Mouse (Mus musculus): ENCODE data around the gene Anxa1. TPM values are rescaled to one million over a fixed set of nuclear protein-coding genes. Genes with fewer than 3 reads are reported as not detected.

Gene Anxa1
- polyA plus RNA-seq, 1 experiment from 2014 or later = 654 TPM

DNA sequence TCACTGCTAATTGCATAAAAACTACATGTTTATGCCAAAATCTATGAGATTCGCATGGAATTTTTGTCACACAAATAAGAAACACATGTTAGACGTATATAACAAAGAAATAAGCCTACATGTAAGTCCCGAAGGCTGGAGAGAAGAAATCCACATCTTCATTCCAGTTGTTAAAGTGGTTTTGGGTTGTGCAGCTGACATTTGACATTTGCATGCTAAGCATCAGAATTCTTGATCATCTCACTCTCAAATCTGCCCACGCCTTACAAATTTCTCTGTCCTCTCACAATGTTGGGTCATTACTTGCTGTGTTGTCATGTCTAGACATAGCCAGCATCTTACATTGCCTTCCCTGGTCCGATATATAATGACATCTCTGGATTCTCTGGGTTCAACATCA, 24.2 kb downstream of the Anxa1 start:
- 74% methylated on average over 5 of the region's 5 CpGs for WGBS
- H3K9me3 ChIP-seq = no peaks in the 10 kb centered on the region
- no peaks in the 10 kb centered on the region for H3K27me3 ChIP-seq (replicated peaks)
- no peak overlapping the region for H3K4me2 ChIP-seq
- ATAC-seq (ENCODE audit: insufficient read depth, low FRiP score, low read depth) = no peak
- H3K4me3 ChIP-seq (replicated peaks) = no peak overlapping the region
- H3K4me1 ChIP-seq = no peaks in the 10 kb centered on the region
- no peak overlapping the region for H3K27ac ChIP-seq
- no peak overlapping the region for H3K9ac ChIP-seq
- H3K36me3 ChIP-seq = no peaks in the 10 kb centered on the region

DNA sequence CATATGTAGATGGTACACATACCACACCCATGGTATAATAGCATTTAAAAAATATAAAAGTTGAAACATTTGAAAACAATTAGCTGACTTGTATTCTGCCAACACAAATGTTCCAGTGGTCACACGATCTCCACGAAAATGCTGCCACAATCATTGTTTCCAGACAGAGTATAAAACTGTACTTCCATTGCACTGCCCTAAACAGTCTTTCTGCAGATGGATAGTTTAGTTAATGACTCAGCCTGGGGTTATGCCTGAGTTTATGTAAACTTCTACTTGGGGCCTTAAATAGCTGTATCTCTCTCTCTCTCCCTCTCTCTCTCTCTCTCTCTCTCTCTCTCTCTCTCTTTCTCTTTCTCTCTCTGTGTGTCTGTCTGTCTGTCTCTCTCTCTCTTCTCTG, 24.7 kb downstream of the Anxa1 start:
- ATAC-seq (ENCODE audit: insufficient read depth, low FRiP score, low read depth) = no peak
- no peak overlapping the region for H3K4me2 ChIP-seq
- no peaks in the 10 kb centered on the region for H3K9me3 ChIP-seq
- 51% methylated on average over 2 of the region's 2 CpGs for WGBS
- no peak overlapping the region for H3K4me3 ChIP-seq (replicated peaks)
- no peaks in the 10 kb centered on the region for H3K27me3 ChIP-seq (replicated peaks)
- H3K4me1 ChIP-seq = no peaks in the 10 kb centered on the region
- no peaks in the 10 kb centered on the region for H3K36me3 ChIP-seq
- no peak overlapping the region for H3K27ac ChIP-seq
- H3K9ac ChIP-seq = no peak overlapping the region

DNA sequence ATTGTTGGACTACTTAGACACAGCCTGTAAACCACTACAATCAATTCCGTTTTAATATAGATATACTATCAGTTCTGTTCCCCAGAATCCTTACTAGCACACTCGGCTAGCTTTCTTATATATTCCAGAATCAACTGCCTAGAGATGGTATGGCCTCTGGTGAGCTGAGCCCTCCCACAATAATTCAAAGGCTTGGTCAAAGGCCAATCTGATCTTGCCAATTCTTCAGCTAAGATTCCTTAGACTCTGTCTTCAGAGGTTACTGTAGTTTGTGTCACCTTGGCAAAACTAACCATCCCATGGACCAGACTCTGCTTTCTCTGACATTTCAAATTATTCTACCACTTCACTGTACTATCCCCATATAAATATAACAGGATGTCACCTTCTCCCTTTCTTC, 25.4 kb downstream of the Anxa1 start:
- Histone ChIP-seq H3K4me1 (no peaks in the 10 kb centered on the region), H3K9me3 (no peaks in the 10 kb centered on the region), H3K36me3 (no peaks in the 10 kb centered on the region), H3K4me2 (no peak overlapping the region), H3K27me3 (replicated peaks) (no peaks in the 10 kb centered on the region), H3K27ac (no peak overlapping the region), H3K4me3 (replicated peaks) (no peak overlapping the region), H3K9ac (no peak overlapping the region)
- 85% methylated on average over 2 of the region's 2 CpGs for WGBS
- ATAC-seq (ENCODE audit: insufficient read depth, low FRiP score, low read depth) = no peak

DNA sequence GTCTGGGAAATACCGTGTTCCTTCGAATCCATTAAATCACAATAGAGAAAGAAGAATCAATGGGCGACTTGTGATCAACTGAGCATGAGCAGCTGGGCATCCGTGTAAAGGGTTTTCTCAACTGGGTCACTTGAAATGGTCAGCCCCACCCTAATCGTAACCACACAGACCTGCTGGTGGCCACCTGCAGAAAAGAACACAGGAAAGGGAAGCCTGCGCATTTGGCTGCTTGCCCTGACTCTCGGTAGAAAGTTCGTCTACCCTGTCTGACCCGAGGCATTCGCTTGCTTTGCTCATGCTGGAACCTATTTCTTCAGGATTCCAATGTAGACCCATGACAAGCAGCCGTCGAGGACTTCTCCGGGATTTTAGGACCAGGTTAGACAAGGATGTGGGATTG, 25.8 kb downstream of the Anxa1 start:
- 89% methylated on average over 13 of the region's 13 CpGs for WGBS
- H3K9ac ChIP-seq = no peak overlapping the region
- no peaks in the 10 kb centered on the region for H3K9me3 ChIP-seq
- H3K4me3 ChIP-seq (replicated peaks) = no peak overlapping the region
- no peak overlapping the region for H3K27ac ChIP-seq
- no peak overlapping the region for H3K4me2 ChIP-seq
- no peak for ATAC-seq (ENCODE audit: insufficient read depth, low FRiP score, low read depth)
- H3K36me3 ChIP-seq = no peaks in the 10 kb centered on the region
- no peaks in the 10 kb centered on the region for H3K27me3 ChIP-seq (replicated peaks)
- no peaks in the 10 kb centered on the region for H3K4me1 ChIP-seq

DNA sequence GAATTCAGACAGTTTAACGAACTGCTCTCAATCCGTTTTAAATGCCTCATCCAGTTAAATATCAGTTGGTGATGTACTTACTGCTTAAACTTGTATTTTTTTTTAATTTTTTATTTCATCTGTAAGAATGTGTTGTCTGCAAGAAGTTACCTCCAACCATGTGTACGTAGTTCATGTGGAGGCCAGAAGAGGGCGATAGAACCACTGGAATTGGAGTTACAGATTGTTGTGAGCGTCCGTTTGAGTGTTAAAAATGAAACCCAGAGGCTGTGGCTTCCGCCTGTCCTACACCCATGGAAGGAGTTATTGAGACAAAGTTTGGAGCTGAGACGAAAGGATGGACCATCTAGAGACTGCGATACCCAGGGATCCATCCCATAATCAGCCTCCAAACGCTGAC, 27.5 kb downstream of the Anxa1 start:
- WGBS = 75% methylated on average over 10 of the region's 10 CpGs
- no peaks in the 10 kb centered on the region for H3K4me1 ChIP-seq
- no peak overlapping the region for H3K9ac ChIP-seq
- H3K27me3 ChIP-seq (replicated peaks) = no peaks in the 10 kb centered on the region
- H3K4me3 ChIP-seq (replicated peaks) = no peak overlapping the region
- H3K27ac ChIP-seq = no peak overlapping the region
- H3K4me2 ChIP-seq = no peak overlapping the region
- no peak for ATAC-seq (ENCODE audit: insufficient read depth, low FRiP score, low read depth)
- no peaks in the 10 kb centered on the region for H3K36me3 ChIP-seq
- H3K9me3 ChIP-seq = no peaks in the 10 kb centered on the region

DNA sequence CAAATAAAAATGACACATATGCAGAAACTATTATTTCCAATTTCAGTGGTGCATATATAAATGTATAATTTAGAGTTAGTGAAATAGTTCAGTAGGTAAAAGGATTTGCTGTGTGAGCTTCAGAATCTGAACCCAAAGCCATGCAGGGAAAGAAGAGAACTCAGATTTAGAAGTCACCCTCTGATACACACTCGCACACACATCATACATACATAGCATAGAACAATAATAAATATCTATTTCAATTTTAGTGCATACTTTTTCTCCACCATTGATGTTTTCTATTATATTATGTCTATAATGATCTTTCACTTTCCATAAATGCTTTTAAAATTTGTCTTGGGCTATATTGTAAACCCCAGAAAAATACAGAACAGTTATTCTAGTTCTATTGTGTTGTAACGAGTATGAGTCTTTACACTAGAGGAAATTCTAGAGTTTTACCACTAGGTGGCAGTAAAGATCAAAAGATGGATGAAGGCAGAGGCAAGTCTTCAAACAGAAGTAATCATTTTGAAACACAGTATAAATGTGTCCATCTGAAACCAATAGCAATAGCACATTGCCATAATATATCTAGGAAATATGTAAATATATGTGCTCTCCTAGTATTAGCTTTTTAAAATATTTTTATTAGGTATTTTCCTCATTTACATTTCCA, 28.7 kb downstream of the Anxa1 start:
- 46% methylated on average over 2 of the region's 2 CpGs for WGBS
- H3K4me1 ChIP-seq = no peaks in the 10 kb centered on the region
- no peaks in the 10 kb centered on the region for H3K27me3 ChIP-seq (replicated peaks)
- ATAC-seq (ENCODE audit: insufficient read depth, low FRiP score, low read depth) = no peak
- H3K9me3 ChIP-seq = no peaks in the 10 kb centered on the region
- no peaks in the 10 kb centered on the region for H3K36me3 ChIP-seq
- no peak overlapping the region for H3K4me2 ChIP-seq
- H3K4me3 ChIP-seq (replicated peaks) = no peak overlapping the region
- H3K27ac ChIP-seq = no peak overlapping the region
- H3K9ac ChIP-seq = no peak overlapping the region

DNA sequence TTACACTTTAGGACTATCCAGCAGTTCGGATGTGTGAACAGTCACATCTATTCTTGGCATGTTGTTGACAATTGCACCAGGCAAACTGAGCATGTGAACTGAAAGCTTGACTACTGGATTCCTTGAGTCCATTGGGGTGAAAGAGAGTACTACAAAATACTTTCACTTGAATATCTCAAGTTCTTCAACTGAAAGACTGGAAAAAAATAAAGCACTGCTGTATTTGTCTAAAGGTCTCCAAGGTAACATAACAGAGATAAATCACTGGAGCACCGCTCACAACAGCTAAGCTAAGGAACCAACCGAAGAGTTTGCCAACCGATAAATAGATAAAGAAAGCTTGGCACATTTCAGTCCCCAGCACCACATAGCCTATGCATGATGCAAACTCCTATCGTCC, 32.1 kb downstream of the Anxa1 start:
- no peak for ATAC-seq (ENCODE audit: insufficient read depth, low FRiP score, low read depth)
- 72% methylated on average over 5 of the region's 5 CpGs for WGBS

DNA sequence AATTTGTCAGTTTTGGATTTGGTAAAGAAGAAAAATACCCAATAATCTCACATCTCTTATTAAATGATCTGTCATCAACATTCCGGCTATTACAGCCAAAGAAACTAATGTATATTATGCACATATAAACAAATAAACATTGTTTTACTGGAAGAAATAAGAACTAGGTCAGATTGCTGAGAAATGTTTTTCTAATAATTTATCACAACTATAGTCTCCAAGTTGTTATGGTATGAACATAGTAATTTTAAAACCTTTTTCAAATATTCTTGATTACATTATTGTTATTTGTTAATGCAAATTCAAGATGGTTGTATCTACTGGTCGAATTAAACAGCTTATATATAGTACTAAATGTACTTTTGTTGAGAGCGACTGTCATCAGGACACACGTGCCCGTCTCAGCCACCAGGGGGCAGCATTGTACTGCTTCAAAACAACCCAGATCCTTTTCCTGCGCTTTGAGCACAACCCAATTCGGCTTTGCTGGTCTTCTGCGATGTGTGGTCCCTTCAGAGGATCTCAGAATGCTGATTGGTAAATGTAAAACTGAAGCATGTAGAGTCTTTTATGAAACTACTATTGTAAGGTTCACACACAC, 45.3 kb downstream of the Anxa1 start:
- Histone ChIP-seq H3K9me3 (no peaks in the 10 kb centered on the region), H3K4me3 (replicated peaks) (no peak overlapping the region), H3K36me3 (no peaks in the 10 kb centered on the region), H3K4me2 (no peak overlapping the region), H3K9ac (no peak overlapping the region), H3K27ac (no peak overlapping the region), H3K27me3 (replicated peaks) (no peaks in the 10 kb centered on the region), H3K4me1 (no peaks in the 10 kb centered on the region)
- ATAC-seq (ENCODE audit: insufficient read depth, low FRiP score, low read depth) = peak; percentile 68; the same call in 1 of the 2 replicates
- WGBS = 7% methylated on average over 8 of the region's 8 CpGs

More for the DNA sequence above, 32.1 kb downstream of the Anxa1 start:
- no peak overlapping the region for H3K9ac ChIP-seq
- H3K36me3 ChIP-seq = no peaks in the 10 kb centered on the region
- no peaks in the 10 kb centered on the region for H3K9me3 ChIP-seq
- no peaks in the 10 kb centered on the region for H3K4me1 ChIP-seq
- H3K27ac ChIP-seq = no peak overlapping the region
- H3K27me3 ChIP-seq (replicated peaks) = no peaks in the 10 kb centered on the region
- no peak overlapping the region for H3K4me3 ChIP-seq (replicated peaks)
- no peak overlapping the region for H3K4me2 ChIP-seq

DNA sequence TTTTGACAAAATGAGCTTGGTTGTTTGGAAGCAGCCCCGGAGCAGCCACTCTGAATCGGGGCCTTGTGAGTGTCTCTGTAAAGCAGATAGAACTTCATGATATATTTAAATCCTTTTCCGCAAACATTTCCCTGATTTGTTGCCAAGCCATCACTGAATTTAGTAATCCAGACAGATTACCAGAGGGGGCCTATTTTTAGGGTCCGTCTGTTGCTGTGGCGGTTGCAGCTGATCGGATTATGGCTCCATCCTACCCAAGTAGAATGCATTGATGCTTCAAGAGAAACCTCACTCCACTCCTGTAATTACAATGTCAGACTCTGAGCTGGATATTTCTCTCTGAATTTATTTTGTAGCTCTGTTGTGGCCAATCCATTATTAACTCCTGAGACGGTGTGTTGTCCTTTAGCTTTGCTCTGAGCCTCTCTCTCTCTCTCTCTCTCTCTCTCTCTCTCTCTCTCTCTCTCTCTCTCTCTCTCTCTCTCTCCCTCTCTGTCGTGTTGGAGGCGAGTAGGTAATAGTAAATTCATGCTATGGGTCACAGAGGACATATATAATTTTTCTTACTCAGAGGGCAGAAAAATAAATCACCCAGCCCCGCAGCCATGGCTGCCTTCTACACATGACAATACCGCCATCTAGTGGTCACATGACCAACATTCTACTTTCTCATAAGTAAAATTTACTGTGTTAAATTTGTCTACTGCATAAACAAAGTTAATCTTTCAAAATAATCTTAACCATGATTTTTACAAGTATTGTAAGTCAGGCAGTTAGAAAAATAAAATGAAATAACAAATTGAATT, 46.0 kb downstream of the Anxa1 start:
- Histone ChIP-seq H3K4me1 (no peaks in the 10 kb centered on the region), H3K9ac (no peak overlapping the region), H3K9me3 (no peaks in the 10 kb centered on the region), H3K36me3 (no peaks in the 10 kb centered on the region), H3K27me3 (replicated peaks) (no peaks in the 10 kb centered on the region), H3K4me2 (no peak overlapping the region), H3K27ac (no peak overlapping the region), H3K4me3 (replicated peaks) (no peak overlapping the region)
- 32% methylated on average over 11 of the region's 11 CpGs for WGBS
- ATAC-seq (ENCODE audit: insufficient read depth, low FRiP score, low read depth) = no peak; the same call in 1 of the 2 replicates

DNA sequence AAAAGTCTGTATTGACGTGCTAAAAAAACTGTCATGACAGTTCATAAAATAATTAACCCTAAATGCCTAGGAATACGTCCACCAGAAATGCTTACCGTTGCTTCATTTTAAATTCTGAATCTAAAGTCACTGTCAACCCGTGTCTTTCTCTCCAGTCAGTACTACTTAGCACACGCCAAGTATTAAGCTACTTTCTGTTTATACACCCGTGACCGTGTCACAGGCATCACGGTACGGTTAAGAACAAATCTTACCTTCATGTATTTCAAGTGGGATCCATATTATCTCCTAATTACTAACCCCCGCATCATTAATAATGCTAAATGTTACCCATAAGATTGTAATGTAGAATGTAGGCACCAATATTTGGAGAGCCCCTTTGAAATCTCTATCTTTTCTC, 46.7 kb downstream of the Anxa1 start:
- Histone ChIP-seq H3K4me2 (no peak overlapping the region), H3K27ac (no peak overlapping the region), H3K36me3 (no peaks in the 10 kb centered on the region), H3K9ac (no peak overlapping the region), H3K27me3 (replicated peaks) (no peaks in the 10 kb centered on the region), H3K9me3 (no peaks in the 10 kb centered on the region), H3K4me3 (replicated peaks) (no peak overlapping the region), H3K4me1 (no peaks in the 10 kb centered on the region)
- 61% methylated on average over 10 of the region's 10 CpGs for WGBS
- ATAC-seq (ENCODE audit: insufficient read depth, low FRiP score, low read depth) = no peak
